In the genomic region with DNA sequence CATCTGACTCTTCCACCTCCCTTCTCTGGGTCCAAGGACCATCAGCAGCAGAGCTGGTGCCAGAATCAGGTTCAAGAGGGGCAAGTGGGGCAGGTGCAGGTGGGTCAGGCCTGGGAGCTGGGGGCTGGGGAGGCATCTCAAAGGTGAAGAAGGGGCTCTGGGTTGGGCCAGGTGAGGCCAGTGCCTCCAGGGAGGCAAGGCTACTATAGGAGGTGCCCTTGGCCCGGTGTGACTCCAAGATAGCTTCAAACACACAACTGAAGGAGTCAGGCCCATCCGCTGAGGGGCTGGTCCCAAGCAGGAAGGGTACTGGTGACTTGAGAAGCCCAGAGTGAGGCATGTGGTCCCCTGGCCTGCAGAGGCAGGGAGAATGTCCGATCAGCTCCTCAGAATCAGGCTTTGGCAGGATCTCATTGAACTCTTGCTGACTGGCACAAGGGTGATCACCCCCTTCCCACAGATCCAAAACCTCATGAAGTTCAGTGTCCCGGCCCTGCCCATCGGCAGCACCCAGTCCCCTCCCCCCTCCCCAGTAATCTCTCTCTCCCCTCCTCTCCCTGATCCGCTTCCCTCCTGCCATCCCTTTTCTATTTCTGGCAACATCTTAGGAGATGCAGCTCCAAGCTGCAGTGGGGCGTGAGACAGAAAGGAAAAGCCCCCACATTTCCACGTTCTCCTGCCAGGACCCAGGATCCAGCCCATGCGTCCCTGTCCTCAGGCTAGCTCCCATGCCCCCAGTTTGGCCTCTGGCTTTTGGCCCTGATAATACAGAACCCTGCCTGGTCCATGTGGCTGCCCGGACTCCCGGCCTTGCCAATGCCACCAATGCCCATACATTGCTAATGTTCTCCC, we compare ENCODE assay signal across 9 mouse cellular contexts. TPM values are rescaled to one million over a fixed set of nuclear protein-coding genes. Genes with fewer than 3 reads are reported as not detected.
DNase-seq lines count a peak whose midpoint lies in the region; ATAC-seq and TF ChIP-seq lines count a peak whose summit lies in the region.
"Had no signal": no experiment of that assay in that cellular context is flagged by ENCODE, and none has a peak within 500 bp of the region (broad histone marks: within the 10 kb centered on the region; RNA-seq: fewer than 3 reads in every experiment).

No protein-coding gene starts in this region.

- intact Hi-C loops in left cerebral cortex, adult 2 months (cut with DNase I) = no loop called here
- intact Hi-C loops in left cerebral cortex, postnatal 25 days (cut with DNase I) = no loop called here

- 50% methylated on average over 11 of the region's 11 CpGs for WGBS in forebrain, postnatal 0 days
- WGBS in midbrain, postnatal 0 days = 47% methylated on average over 11 of the region's 11 CpGs

- peak overlapping the region; percentile 56 for H3K27ac ChIP-seq in left cerebral cortex, adult 2 months
- H3K27ac ChIP-seq in forebrain, postnatal 0 days (ENCODE audit: low read depth, low read length) = peak overlapping the region; percentile 66
- H3K27ac ChIP-seq in midbrain, postnatal 0 days (ENCODE audit: low read depth, low read length) = peak overlapping the region; percentile 63
- H3K27ac ChIP-seq: limb, embryonic 12.5 days had no signal

- no peaks in the 10 kb centered on the region for H3K27me3 ChIP-seq in forebrain, postnatal 0 days (ENCODE audit: insufficient read depth, low read length)
- no peaks in the 10 kb centered on the region for H3K27me3 ChIP-seq in midbrain, postnatal 0 days (ENCODE audit: insufficient read depth, low read length)

- DNase-seq in left cerebral cortex, adult 2 months (ENCODE audit: extremely low spot score in 1 of 2, low spot score in 2 of 2) = peak; percentile 24 to 30
- DNase-seq in left cerebral cortex, postnatal 25 days (ENCODE audit: low spot score in 2 of 2) = no peak
- DNase-seq in cerebellum, postnatal 14 days = peak; percentile 39 to 55
- DNase-seq in forebrain, postnatal 0 days = no peak
- DNase-seq in midbrain, postnatal 0 days (ENCODE audit: low spot score) = no peak
- no peak for DNase-seq in urinary bladder, postnatal 4 days (ENCODE audit: low spot score in 2 of 2)
- no peak for DNase-seq in kidney, adult 18-20 months
- DNase-seq: lung, postnatal 10 days had no signal

- no peak overlapping the region for H3K4me3 ChIP-seq in left cerebral cortex, adult 2 months
- H3K4me3 ChIP-seq in forebrain, postnatal 0 days (ENCODE audit: low read depth, low read length) = no peak overlapping the region
- no peak overlapping the region for H3K4me3 ChIP-seq in midbrain, postnatal 0 days (ENCODE audit: low read depth, low read length)
- H3K4me3 ChIP-seq: limb, embryonic 12.5 days had no signal

- TF ChIP-seq CTCF in left cerebral cortex, adult 2 months (IDR thresholded peaks at IDR 0.05) = no peak
- TF ChIP-seq CTCF in forebrain, postnatal 0 days (IDR thresholded peaks at IDR 0.05; ENCODE audit: low read depth) = no peak
- no peak for TF ChIP-seq CTCF in midbrain, postnatal 0 days (IDR thresholded peaks at IDR 0.05)

- peaks cover 27% of the 10 kb centered on the region for H3K4me1 ChIP-seq in forebrain, postnatal 0 days (ENCODE audit: insufficient read depth)
- H3K4me1 ChIP-seq in midbrain, postnatal 0 days (ENCODE audit: insufficient read depth, low read length) = peaks cover 33% of the 10 kb centered on the region

- no peaks in the 10 kb centered on the region for H3K9me3 ChIP-seq in forebrain, postnatal 0 days (ENCODE audit: low read length)
- H3K9me3 ChIP-seq in midbrain, postnatal 0 days (ENCODE audit: low read length) = no peaks in the 10 kb centered on the region
- H3K9me3 ChIP-seq: limb, embryonic 12.5 days had no signal

- no peak for ATAC-seq in forebrain, postnatal 0 days
- ATAC-seq in midbrain, postnatal 0 days (ENCODE audit: low FRiP score) = no peak

- H3K9ac ChIP-seq in forebrain, postnatal 0 days = 0 out of 2 replicates have a peak overlapping the region, but pooled peaks have one; percentile 33
- H3K9ac ChIP-seq in midbrain, postnatal 0 days (replicated peaks; ENCODE audit: low read length, poor library complexity, severe bottlenecking) = peak overlapping the region; percentile 39; the same call in 1 of the 2 replicates

- peaks cover 9% of the 10 kb centered on the region; the same call in 1 of the 2 replicates for H3K36me3 ChIP-seq in forebrain, postnatal 0 days (ENCODE audit: insufficient read depth)
- 0 out of 2 replicates have a peak, but pooled peaks cover 3% of the 10 kb centered on the region for H3K36me3 ChIP-seq in midbrain, postnatal 0 days (ENCODE audit: insufficient read depth, low read length)
- H3K36me3 ChIP-seq: limb, embryonic 12.5 days had no signal

- peak overlapping the region; percentile 35 for H3K4me2 ChIP-seq in forebrain, postnatal 0 days (ENCODE audit: low read depth)
- peak overlapping the region; percentile 35 for H3K4me2 ChIP-seq in midbrain, postnatal 0 days (ENCODE audit: low read depth, low read length, poor library complexity, severe bottlenecking)
- H3K4me2 ChIP-seq: limb, embryonic 12.5 days had no signal

RNA-seq across cellular contexts. Expression of a gene that starts 4.6 kb away (rescaled TPM):
- total RNA-seq in left cerebral cortex, adult 2 months (2021) = 100 to 1,000 TPM; 605 to 647 TPM
- 100 to 1,000 TPM; 588 to 629 TPM for total RNA-seq in left cerebral cortex, postnatal 25 days (2021)
- total RNA-seq in forebrain, postnatal 0 days (2014; rRNA removed) = 395 and 483 TPM in 2 replicates
- 158 and 178 TPM in 2 replicates for polyA plus RNA-seq in forebrain, postnatal 0 days (2015; fragmentation: Nextera tagmentation; extraction: Ambion mirVana)
- total RNA-seq in midbrain, postnatal 0 days (2014; rRNA removed) = 471 and 481 TPM in 2 replicates
- 179 and 185 TPM in 2 replicates for polyA plus RNA-seq in midbrain, postnatal 0 days (2015; fragmentation: Nextera tagmentation; extraction: Ambion mirVana)

RNA-seq across cellular contexts. Expression of a gene that starts 5.6 kb away (rescaled TPM):
- total RNA-seq in left cerebral cortex, adult 2 months (2021) = 10 to 100 TPM; 27.0 to 29.6 TPM
- 10 to 100 TPM; 28.6 to 29.0 TPM for total RNA-seq in left cerebral cortex, postnatal 25 days (2021)
- 37.2 and 54.8 TPM in 2 replicates for total RNA-seq in forebrain, postnatal 0 days (2014; rRNA removed)
- polyA plus RNA-seq in forebrain, postnatal 0 days (2015; fragmentation: Nextera tagmentation; extraction: Ambion mirVana) = 50.3 and 59.1 TPM in 2 replicates
- total RNA-seq in midbrain, postnatal 0 days (2014; rRNA removed) = 48.3 and 57.8 TPM in 2 replicates
- 55.2 and 56.8 TPM in 2 replicates for polyA plus RNA-seq in midbrain, postnatal 0 days (2015; fragmentation: Nextera tagmentation; extraction: Ambion mirVana)

RNA-seq across cellular contexts. Expression of a gene that starts 16.1 kb away (rescaled TPM):
- total RNA-seq in left cerebral cortex, adult 2 months (2021) = 100 to 1,000 TPM; 188 to 196 TPM
- 100 to 1,000 TPM; 174 to 185 TPM for total RNA-seq in left cerebral cortex, postnatal 25 days (2021)
- 214 and 275 TPM in 2 replicates for total RNA-seq in forebrain, postnatal 0 days (2014; rRNA removed)
- polyA plus RNA-seq in forebrain, postnatal 0 days (2015; fragmentation: Nextera tagmentation; extraction: Ambion mirVana) = 388 and 443 TPM in 2 replicates
- 157 and 177 TPM in 2 replicates for total RNA-seq in midbrain, postnatal 0 days (2014; rRNA removed)
- polyA plus RNA-seq in midbrain, postnatal 0 days (2015; fragmentation: Nextera tagmentation; extraction: Ambion mirVana) = 314 and 337 TPM in 2 replicates

RNA-seq across cellular contexts. Expression of a gene that starts 18.2 kb away (rescaled TPM):
- total RNA-seq in left cerebral cortex, adult 2 months (2021) = 1 to 10 TPM; 2.9 to 3.3 TPM
- total RNA-seq in left cerebral cortex, postnatal 25 days (2021) = 1 to 10 TPM; 2.4 to 3.0 TPM
- 2.2 TPM in 2 replicates for total RNA-seq in forebrain, postnatal 0 days (2014; rRNA removed)
- polyA plus RNA-seq in forebrain, postnatal 0 days (2015; fragmentation: Nextera tagmentation; extraction: Ambion mirVana) = 1.2 and 1.3 TPM in 2 replicates
- total RNA-seq in midbrain, postnatal 0 days (2014; rRNA removed) = 3.1 and 4.5 TPM in 2 replicates
- 2.3 and 2.4 TPM in 2 replicates for polyA plus RNA-seq in midbrain, postnatal 0 days (2015; fragmentation: Nextera tagmentation; extraction: Ambion mirVana)

RNA-seq across cellular contexts. Expression of a gene that starts 18.6 kb away (rescaled TPM):
- total RNA-seq in left cerebral cortex, adult 2 months (2021) = 10 to 100 TPM; 25.5 to 25.9 TPM
- 10 to 100 TPM; 24.1 to 28.1 TPM for total RNA-seq in left cerebral cortex, postnatal 25 days (2021)
- 4.1 and 5.3 TPM in 2 replicates for total RNA-seq in forebrain, postnatal 0 days (2014; rRNA removed)
- 11.5 and 14.1 TPM in 2 replicates for polyA plus RNA-seq in forebrain, postnatal 0 days (2015; fragmentation: Nextera tagmentation; extraction: Ambion mirVana)
- total RNA-seq in midbrain, postnatal 0 days (2014; rRNA removed) = 7.2 and 19.2 TPM in 2 replicates
- polyA plus RNA-seq in midbrain, postnatal 0 days (2015; fragmentation: Nextera tagmentation; extraction: Ambion mirVana) = 10.6 and 11.4 TPM in 2 replicates

Comparison
In these comparisons a context has a peak if more than half of its experiments do, and no peak if none do; other contexts are left out.
1. DNase-seq: peak in left cerebral cortex, adult 2 months (2 of 2) and cerebellum, postnatal 14 days (2 of 2); none in left cerebral cortex, postnatal 25 days (0 of 2), forebrain, postnatal 0 days (single experiment), midbrain, postnatal 0 days (single experiment), urinary bladder, postnatal 4 days (0 of 2) and kidney, adult 18-20 months (single experiment).
2. Peak in every context shown above with its lines, with median percentiles within 50 percentile points of each other: H3K27ac ChIP-seq.